Mouse (Mus musculus) adrenal gland, postnatal 4 days (tissue): ENCODE data around the gene Aff1. TPM values are rescaled to one million over a fixed set of nuclear protein-coding genes. Genes with fewer than 3 reads are reported as not detected.

ENCODE experiments used
- DNase-seq, 2 experiments: peaks; one replicate each; pipeline ENCODE4 v3.0.0; 2021 to 2022; ENCODE audit warnings: low spot score in 2 of 2, mixed read lengths in 2 of 2
- total RNA-seq, 2 experiments: library from RNA; stranded (reverse); gene quantifications; 2 replicates each; pipeline ENCODE4 v1.2.3; 2021

Aff1 gene
- total RNA-seq, 2 experiments from 2014 or later: 37.5 to 43.3 TPM

DNA sequence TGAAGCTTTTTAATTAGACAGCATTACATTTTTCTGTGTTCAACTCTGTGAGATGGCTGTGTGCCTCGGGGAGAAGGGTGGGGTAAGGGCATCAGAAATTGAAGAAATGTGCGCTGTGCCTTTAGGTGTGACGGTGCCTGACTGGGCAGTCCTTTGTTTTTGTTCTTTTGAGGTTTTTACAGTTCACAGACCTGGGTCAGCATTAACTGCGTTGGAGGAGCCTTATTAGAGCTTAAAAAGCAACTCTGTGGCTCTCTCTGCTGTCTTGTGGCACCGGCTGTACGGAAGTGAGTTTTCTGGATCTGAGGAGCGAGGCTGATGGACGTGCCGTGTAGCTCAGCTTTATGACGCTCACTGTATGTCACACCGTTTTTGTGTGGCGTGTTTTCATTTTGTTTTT lies 137.0 kb downstream of the Aff1 start:
- no peak for DNase-seq

DNA sequence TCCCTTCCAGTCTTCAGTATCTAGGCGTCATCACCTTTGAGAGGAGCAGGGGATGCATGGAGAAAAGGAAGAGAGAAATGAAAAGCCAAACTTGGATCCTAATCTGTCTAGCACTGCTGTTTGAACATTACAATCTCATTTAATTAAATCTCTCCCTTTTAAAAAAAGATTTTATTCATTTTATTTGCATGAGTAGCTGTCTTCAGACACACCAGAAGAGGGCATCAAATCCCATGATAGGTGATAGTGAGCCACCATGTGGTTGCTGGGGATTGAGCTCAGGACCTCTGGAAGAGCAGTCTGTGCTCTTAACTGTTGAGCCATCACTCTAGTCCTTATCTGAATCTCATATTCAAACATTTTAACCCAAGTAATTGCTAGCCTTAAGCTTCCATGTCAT lies 138.7 kb downstream of the Aff1 start:
- DNase-seq: no peak

DNA sequence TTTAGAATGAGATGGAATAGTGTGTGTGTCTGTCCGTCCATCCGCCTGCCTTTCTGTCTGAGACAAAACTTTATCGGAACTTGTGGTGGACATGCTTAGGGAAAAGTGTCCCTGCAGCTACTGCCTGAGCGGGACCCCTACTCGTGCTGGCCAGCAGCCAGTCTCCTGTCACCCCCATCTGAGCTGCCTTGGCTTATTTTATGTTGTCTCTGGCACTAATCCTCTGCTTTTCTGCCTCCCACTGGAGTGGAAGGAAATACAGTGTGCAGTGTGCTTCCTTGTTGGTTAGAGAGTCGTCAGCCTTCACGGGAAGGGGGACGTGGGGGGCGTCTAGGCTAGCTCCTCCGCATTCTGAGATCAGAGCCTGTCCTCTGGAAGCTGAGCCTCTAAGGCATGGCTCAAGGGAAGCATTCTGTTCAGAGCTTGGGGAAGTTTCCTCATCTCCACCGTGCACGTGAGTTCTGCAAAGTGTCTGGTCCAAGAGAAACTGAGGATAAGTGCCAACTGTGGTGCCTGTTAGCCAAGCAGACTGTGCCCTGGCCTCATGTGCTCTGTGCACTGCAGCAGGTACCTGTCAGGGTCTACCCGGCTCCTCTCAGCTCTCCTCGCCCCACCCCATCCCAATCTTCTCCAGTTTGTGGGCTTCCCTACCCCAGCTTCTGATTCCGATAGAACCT lies 143.4 kb downstream of the Aff1 start:
- no peak for DNase-seq

DNA sequence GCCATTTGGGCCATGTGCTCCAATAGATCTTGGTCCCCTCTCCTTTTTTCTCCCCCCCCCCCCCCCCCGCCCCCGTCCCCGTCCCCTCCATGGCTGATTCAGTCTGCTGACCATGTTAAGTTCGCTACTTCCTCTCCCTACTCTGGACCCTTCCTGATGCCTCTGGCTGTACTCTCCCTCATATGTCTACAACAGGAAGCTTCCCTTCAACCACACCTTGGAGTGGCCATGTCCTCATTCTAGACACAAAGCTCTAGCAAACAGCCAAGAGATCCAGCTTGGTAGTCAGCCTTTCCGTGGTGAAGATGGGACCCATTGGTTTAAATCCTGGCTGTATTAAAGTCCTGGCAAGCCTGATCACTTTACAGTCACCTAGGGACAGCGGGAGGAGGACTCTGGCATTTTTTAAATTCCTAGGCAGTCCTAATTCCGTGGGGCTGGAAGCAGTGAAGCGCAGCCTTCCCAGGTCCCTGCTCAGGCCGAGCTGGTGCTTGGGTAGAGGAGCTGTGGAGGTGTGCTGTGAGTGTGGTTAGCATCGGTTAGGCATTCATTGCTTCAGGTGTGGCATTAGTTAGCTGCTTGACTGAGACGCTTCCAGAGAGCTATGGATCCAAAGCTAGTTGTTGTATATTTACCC lies 144.1 kb downstream of the Aff1 start:
- no peak for DNase-seq

DNA sequence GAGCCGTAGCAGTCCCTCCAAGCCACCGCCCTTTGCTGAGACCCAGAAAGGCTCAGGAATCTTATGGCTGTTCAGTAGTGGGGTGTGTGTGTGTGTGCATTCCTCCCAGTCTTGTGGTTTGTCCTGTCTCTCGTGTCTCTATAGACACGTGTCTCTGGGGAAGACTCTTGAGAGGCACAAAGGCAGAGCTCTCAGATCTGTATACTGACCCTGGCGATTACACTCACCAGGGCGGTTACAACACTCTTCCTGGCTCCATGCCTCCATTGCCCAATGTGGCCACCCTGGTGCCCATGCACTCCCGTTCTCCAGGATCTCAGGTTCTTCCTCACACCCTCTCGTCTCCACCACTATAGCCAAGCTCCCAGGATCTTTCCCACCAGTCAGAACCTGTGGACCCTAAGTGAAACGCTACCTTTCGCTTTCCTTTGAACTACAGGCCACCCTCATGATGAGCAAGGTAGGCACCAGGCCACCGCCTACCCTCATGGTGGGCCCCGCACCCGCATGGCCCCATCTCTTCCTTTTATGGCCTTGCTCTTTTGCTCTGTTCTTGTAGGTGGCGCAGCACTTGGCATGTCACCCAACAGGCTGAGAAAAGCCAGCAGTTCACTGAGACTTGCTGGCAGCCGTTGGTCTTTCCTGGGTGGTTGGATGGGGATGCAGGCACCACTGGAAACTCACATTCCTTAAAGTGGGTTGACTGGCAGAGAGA lies 146.5 kb downstream of the Aff1 start:
- no peak for DNase-seq

DNA sequence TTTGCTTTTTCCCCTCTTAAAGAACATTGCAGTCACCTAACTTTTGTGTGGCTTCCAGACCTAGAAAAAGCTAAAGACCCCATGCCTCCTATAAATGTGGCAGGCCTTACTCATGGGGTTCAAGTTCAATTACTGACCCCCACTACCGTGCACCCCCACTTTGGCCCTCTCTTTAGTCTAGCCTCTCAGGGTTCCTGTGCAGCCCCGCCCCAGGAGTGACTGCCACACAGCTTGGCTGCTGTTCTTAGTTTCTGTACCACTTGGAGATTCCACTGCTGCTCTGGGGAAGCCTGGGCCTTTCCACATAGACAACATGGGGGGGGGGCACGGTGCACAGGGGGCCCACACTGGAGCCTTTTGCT lies 147.1 kb downstream of the Aff1 start:
- no peak for DNase-seq

DNA sequence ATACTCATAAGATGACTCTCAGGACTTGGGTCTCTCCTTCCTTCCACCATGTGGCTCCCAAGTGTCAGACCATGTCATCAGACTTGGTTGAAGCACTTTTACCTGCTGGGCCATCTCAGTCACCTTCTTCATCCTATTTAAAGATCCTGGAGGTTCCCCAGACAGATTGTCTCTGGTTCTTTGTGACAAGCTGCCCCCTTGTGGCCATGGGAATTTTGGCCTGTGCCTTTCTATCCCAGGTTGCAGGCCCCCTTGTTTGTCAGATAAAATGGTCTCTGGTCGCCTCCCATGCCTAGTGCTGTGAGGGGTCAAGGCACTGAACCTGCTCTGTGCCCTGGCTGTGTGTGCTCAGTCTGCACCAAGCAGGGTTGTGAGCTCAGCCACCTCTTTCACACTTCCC lies 151.8 kb downstream of the Aff1 start:
- no peak for DNase-seq

DNA sequence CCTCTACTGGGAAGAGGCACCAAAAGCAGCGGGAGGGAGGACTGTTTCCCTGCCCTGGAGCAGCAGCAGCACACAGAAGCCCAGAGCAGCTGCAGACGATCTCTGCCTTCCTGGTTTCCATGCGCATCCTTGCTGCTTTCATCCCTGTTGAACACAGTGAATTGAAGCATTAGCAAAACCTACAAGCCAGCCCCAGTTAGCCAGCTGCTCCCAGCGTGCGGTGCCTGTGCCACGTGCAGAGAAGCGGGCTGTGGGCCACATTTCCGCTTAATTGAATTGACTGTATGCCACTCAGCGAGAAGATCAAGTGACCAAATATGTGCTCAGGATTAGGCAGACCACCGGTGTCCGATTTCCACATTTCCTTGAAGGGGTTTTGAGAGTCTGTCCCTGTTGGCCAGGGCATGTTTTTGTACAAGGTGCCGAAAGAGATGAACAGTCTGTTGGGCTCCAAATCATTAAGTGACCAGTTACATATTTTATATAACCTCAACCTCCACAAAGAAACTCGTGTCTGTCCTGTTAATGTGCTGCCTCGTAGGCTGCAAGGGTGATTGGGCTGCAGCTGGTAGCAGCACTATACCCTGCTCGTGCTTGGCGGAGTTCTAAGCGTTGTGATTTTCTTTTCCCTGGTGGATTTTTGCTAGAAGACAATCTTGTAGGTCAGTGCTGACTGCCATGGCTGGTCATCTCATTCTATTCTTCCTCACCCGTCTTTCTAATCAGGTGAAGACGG lies 153.4 kb downstream of the Aff1 start:
- no peak for DNase-seq

DNA sequence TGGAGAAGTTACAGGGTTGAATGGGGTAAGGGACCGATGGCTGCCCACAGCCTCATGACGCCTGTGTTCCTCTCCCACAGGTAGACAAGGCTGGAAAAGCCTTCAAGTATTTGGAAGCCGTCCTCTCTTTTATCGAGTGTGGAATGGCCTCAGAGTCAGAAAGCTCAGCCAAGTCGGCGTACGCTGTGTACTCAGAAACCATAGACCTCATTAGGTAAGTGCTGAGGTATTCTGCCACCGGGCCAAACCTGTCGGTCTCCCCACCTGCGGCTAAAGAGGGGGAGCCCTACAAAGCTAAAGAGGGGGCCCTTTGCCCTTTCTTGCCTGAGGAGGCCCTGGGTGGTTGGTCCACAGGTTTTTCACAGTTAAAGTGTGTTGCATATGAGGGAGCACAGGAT lies 154.0 kb downstream of the Aff1 start:
- DNase-seq: no peak

DNA sequence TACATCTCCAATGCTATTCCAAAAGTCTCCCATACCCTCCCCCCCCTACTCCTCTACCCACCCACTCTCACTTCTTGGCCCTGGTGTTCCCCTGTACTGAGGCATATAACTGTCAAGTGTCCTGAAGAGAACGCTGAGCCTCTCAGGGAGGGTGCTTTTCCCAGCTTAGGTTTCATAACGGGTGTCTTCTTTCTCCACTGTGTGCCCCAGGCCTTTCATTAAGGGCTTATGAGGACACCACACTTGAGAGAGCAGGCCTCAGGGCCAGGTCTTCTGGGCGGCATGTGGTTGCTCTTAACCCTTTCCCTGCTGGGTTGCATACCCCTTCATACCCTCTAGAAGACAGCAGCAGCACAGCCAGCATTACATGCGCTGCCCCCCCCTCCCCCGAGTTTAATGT lies 154.4 kb downstream of the Aff1 start:
- no peak for DNase-seq

DNA sequence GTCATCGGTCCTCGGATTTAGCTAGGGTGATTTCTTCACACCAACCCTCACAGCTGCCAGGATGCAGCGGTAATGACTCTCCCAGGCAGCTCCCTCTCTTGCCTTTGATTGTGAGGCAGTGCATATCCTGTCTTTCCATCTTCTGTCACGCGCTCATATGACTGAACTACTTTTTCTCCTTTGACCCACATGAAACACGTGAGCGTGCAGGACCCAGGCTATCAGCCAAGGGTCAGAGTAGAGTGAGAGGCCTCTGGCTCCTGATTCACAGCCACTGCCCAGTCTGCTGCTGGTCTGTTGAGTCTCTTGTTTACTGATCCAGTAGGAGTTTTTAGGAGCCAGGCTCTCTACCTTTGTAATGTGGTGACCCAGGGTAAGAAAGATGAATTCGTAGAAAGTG lies 156.4 kb downstream of the Aff1 start:
- no peak for DNase-seq

DNA sequence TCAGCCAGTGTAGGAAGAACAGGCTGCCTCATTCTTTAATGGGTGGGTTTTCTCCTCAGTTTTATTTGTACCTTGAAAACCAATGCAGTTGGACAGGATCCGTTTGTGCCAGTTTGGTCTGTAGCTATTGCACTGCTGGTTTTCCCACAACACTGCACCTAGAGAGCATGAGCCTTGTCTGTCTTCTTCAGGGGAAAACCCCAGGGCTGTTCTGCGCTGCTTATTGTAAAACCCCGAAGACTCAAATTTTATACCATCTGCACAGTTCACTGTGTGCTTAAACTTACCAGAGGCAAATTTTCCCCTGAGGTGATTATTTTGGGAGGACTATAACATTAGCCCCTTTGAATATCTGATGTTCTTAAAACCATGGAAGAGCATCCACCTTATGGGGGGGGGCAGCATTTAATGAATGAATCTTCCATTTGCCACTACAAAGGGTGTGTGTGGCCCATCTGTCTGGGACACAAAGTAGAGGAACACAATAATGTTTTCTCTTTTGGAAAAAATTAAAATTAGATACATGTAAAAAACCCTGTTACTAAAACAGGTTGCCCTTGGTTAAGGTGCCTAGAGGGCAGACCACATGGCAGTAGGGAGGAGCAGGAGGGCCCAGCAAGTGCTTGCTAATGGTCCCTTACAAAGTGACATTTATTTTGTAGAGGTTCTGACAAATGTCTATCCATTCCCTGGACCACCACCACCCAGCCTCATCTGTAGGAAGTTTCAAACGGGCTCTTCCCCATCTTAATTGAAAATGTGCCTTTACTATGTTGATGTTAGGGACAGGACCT lies 160.8 kb downstream of the Aff1 start:
- no peak for DNase-seq

DNA sequence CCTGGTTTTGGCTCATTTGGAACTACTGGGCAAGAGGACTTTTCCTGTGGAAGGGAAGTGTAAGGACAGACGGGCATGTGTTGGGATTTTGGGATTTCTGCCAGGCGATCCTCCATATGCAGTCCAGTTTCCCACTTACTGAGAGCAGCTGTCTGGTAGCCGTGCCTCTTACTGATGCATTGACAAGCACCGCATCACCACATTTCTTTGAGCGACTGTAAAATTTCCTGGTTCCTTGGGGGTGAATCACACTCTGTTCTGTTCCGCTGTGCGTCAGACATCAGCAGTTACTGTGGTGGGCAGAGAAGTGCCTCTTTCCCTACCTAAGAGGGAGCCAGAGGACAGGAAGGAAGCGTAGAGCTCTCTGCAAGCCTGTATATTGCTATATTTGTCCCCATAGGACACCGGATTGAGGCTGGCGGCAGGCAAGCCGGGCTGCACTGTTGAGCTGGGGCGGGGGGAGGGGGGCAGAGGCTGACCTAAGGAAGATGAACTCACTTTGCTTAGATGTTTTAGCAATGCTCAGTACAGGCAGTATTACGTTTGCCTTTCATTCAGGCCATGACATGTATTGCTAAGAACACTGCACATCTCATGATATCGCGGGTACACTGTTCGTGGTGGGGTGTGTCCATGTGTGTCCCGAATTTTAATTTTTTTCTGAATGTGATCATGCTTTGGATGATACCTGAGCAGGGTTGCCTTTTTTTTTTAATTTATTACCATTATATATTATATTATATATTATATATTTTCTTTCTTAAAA lies 162.1 kb downstream of the Aff1 start:
- DNase-seq: no peak

DNA sequence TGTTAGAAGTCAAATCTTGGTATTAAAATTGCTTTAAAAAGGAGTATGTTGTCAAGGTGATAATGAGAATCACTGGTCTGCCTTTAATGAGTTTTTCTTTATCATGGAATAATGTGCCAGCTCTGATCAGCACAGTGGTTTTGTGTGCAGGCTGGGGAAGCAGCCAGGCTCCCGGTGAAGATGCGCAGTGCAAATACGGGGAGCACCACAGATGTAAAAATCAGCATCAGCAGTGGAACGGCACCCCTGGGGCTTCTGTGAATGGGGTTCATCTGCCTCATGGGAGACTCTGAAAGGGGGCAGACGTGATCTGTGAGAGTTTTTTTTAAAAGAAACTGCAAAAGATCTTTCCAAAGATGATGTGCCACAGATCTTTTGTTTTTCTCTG lies 162.6 kb downstream of the Aff1 start:
- DNase-seq: no peak

DNA sequence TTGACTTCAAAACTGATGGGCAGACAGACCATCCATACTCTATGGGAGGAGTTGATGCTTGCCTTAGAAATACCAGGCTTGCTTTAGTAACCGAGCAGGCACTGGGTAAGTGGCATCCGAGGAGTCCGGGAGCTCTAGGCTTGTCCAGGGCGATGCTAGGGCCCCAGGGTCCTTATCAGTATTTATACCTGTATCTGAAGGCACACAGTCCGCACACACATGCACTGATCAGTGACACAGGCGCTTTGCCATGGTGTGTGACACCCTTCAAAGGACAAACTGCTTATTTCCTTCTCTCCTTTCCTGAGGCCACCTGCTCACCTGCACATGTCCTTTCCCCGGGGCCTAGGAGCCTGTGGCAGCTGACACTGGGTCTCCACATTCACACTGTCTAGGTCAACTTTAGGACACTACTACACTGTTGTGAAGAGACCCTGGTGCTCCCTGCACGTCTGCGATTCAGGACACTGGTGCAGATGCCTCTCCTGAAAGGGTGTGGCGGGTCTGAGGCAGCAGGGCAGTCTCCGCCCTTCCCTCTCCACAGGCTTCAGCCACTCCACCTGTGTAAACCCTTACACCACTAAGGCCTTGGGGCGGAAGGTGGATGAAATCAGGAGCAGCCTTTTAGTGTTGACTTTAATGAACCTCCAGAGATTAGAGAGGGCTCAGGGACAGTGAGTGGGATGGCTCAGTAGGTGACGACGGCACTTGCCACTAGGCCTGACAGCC lies 163.5 kb downstream of the Aff1 start:
- no peak for DNase-seq

DNA sequence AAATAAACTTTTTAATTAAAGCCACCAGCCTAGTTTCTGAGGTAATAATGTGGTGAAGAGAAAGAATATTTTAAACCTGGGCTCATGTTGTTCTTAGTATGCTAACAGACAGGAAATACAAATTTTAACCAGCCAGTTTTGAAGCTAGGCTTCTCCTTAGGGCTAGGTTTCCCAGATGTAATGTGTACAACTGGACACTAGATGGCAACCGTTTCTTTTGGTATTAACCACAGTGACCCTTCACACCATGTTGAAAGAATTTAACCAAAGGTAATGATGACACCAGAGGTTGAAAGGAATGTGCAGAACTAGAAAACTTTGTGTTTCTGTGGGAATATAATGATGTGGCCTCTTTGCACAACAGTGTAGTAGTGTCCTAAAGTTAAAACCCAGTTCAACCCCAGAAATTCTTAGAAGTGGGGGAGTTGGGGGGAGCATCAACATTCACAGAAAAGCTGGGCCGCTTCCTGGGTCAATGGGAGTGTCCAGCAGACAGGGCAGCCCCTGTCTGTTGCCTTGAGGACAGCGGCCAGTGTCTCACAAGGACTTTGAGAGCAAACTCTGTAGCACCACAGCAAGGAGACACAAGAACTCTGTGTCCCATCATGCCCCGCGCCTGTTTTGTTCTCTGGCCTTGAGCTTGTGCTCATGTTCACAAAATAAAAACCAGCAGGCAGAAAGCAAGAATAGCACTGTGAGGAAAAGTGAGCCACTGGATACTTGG lies 164.3 kb downstream of the Aff1 start:
- DNase-seq: no peak

DNA sequence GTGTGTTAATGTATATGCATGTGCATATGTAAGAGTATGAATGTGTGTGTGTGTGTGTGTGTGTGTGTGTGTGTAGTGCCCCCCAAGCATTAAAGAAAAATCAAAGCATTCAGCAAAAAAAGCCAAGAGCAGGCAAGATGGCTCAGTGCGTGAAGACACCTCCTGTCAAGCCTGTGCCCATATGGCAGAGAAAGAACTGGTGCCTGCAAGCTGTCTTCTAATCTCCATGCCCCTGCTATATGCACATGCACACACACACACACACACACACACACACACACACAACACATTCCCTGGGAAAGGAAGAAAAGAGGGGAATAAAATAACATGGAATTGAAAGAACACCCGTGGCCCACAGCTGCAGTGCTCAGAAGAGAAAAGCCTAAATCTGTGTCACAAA lies 165.0 kb downstream of the Aff1 start:
- DNase-seq: no peak

DNA sequence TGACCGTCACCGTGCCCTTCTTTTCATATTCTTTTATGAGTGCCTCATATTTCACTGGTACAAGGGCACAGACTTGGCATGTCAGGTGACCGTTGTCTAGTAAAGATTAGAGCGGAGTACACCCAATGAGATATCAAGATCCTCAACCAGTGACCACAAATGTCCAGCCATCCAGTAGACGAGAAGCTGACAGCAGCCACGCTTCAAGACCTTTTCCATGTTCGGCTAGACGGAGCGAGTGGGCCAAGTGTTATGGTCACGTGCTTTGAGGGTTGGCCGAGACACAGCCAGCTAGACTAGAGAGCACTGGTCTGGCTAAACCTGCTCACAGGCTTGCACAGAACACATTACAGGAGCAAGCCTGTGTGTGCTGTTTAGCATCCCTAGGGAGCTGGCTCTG lies 168.4 kb downstream of the Aff1 start:
- no peak for DNase-seq

DNA sequence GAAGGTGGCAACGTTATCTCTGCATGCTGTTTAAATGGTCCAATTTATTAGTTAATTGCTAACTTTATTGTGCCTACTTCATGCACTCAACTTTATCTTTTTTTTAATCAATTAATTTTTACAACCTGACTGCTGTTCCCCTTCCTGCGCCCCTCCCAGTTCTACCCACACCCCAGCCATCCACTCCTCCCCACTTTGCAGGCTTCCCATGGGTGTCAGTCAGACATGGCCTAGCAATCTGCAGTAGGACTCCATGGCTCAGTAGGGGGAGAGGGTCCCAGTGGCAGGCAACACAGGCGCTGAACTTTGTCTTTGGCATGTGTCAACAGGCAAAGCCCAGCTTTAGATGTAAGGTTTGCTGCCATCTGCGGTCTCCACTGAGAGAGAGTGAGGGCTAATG lies 171.6 kb downstream of the Aff1 start:
- DNase-seq: no peak
